Mouse (Mus musculus) midbrain, embryonic 12.5 days (tissue): Measurements from ENCODE around the gene Smok3a. TPM values are rescaled to one million over a fixed set of nuclear protein-coding genes. Genes with fewer than 3 reads are reported as not detected.
"Not testable (repeated sequence)": the region's sequence is repeated elsewhere in the genome, so short reads cannot be mapped to it uniquely, and the experiment has no call there.

Experiments
- ATAC-seq: fragments of 200-750 bp; cut with Nextera tagmentation; 2 replicates; pipeline ENCODE4 v1.8.0; 2017; ENCODE audit warnings: low read depth, moderate TSS enrichment, moderate library complexity; ENCODE audit not compliant: low FRiP score
- H3K27ac ChIP-seq: fragments of 300-500 bp; sonication (generic); replicated peaks from 2 replicates; pipeline ENCODE4 v1.5.1; 2016; ENCODE audit warnings: mild to moderate bottlenecking
- H3K27me3 ChIP-seq: fragments of 300-500 bp; sonication (generic); 2 replicates; pipeline ENCODE4 v1.6.1; 2016; ENCODE audit warnings: mild to moderate bottlenecking
- H3K36me3 ChIP-seq: fragments of 300-500 bp; sonication (generic); 2 replicates; pipeline ENCODE4 v1.6.1; 2016
- H3K4me1 ChIP-seq: fragments of 300-500 bp; sonication (generic); 2 replicates; pipeline ENCODE4 v1.6.1; 2016
- H3K4me2 ChIP-seq: fragments of 300-500 bp; sonication (generic); replicated peaks from 2 replicates; pipeline ENCODE4 v1.6.1; 2016; ENCODE audit warnings: mild to moderate bottlenecking, moderate library complexity
- H3K4me3 ChIP-seq: fragments of 300-500 bp; sonication (generic); 2 replicates; pipeline ENCODE4 v1.5.1; 2016; ENCODE audit warnings: mild to moderate bottlenecking
- H3K9ac ChIP-seq: fragments of 300-500 bp; sonication (generic); replicated peaks from 2 replicates; pipeline ENCODE4 v1.6.1; 2016; ENCODE audit warnings: mild to moderate bottlenecking, moderate library complexity
- H3K9me3 ChIP-seq: fragments of 300-500 bp; sonication (generic); 2 replicates; pipeline ENCODE4 v1.6.1; 2016; ENCODE audit warnings: mild to moderate bottlenecking
- WGBS: fragments of 180-500 bp; shearing (Covaris S2); methylation state at CpG from one replicate; pipeline ENCODE4 v1.1.7; 2016; 5-methylcytosine and 5-hydroxymethylcytosine counted together
- polyA plus RNA-seq: library from polyadenylated mRNA; unstranded; fragments of >200 nt; fragmentation: Nextera tagmentation; extraction: Ambion mirVana; gene quantifications from 2 replicates; pipeline ENCODE4 v1.2.1, GENCODE M21; 2016

Smok3a gene
- polyA plus RNA-seq = not detected in 2 replicates

DNA sequence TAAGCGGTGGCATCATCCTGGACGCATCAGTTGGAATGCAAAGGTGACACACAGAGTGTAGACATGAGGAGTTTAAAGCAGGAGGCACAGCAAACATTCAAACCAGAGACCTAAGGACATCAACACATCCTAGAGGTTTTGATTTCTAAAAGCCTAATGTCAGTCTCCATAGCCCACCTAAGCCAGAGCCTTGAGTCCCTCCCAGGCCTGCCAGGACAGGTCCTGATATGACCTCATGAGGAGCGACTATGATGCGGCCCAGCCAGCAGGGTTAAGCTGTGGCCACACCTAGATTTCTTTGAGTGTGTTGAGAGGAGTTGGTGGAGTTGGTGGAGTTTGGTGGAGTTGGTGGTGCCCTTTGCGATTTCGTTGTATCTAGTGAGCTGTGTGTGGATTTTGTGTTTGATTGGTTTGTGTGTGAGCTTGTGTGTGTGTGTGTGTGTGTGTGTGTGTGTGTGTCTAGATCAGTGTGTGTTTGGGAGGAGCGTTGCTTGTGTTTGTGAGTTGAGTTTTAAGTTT lies at the start of gene Smok3a, which contains the start of gene Smok3b:
TSS of gene Smok3a (plus strand) at position 301 of the 519 bp plus-strand sequence.
TSS of gene Smok3b (plus strand) at position 469 of the 519 bp plus-strand sequence.
- not testable (repeated sequence) for H3K9me3 ChIP-seq, H3K4me2 ChIP-seq, H3K27me3 ChIP-seq, H3K9ac ChIP-seq, H3K27ac ChIP-seq, ATAC-seq, H3K4me1 ChIP-seq, H3K4me3 ChIP-seq, H3K36me3 ChIP-seq
- WGBS = 85% methylated on average over 3 of the region's 7 CpGs

DNA sequence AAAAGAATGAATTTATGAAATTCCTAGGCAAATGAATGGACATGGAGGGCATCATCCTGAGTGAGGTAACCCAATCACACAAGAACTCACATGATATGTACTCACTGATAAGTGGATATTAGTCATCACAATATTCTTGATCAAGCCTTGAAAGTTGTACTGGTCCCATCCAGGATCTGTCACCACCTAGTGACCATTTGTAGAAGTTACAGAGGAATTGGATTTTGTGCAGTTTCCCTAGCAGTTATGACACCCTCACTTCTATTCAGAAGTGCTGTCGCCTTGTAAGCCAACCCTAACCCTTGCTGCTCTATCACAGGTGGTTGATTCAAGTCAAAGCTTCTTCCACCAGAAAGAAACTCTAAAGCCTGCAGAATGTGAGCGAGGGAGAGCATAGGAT lies 47.9 kb upstream of the Smok3a start:
- Histone ChIP-seq H3K27ac (no peak overlapping the region), H3K9me3 (no peaks in the 10 kb centered on the region), H3K4me2 (no peak overlapping the region), H3K27me3 (no peaks in the 10 kb centered on the region), H3K9ac (no peak overlapping the region), H3K4me1 (no peaks in the 10 kb centered on the region), H3K4me3 (no peak overlapping the region), H3K36me3 (no peaks in the 10 kb centered on the region)
- 66% methylated on average over 2 of the region's 2 CpGs for WGBS
- ATAC-seq = no peak

- no peak overlapping the region for H3K4me2 ChIP-seq
- WGBS = 58% methylated on average over 3 of the region's 3 CpGs
- no peaks in the 10 kb centered on the region for H3K27me3 ChIP-seq
- no peak overlapping the region for H3K4me3 ChIP-seq
- no peaks in the 10 kb centered on the region for H3K36me3 ChIP-seq
- no peak for ATAC-seq
- no peaks in the 10 kb centered on the region for H3K9me3 ChIP-seq
- H3K4me1 ChIP-seq = no peaks in the 10 kb centered on the region
- no peak overlapping the region for H3K9ac ChIP-seq
- H3K27ac ChIP-seq = no peak overlapping the region
These were observed 47.3 kb upstream of the Smok3a start for GRCm38 (mm10) chr5:137973738-137974137.

DNA sequence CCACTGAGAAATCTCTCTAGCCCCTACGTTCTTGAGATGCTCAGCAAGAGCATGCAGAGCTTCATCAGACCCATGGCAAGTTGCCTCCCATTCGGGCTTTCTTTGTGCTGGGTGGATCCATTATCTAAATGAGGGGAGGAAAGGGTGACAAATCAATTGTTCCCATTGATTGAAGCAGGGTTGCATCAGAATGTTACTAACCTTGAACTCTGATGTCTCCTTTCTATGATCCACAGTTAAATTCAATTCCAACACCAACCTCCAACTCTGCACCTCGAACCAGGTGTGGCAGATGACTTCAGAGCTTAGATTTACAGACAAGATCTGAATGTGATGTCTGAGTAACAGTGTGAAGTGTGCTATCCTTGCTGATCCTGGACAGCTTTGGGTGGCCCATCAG lies 46.3 kb upstream of the Smok3a start:
- Histone ChIP-seq H3K4me2 (no peak overlapping the region), H3K27me3 (no peaks in the 10 kb centered on the region), H3K9ac (no peak overlapping the region), H3K36me3 (no peaks in the 10 kb centered on the region), H3K4me3 (no peak overlapping the region), H3K9me3 (no peaks in the 10 kb centered on the region), H3K27ac (no peak overlapping the region), H3K4me1 (no peaks in the 10 kb centered on the region)
- no peak for ATAC-seq
- 62% methylated on average over 3 of the region's 3 CpGs for whole genome bisulfite sequencing

- no peaks in the 10 kb centered on the region for H3K4me1 ChIP-seq
- H3K36me3 ChIP-seq = no peaks in the 10 kb centered on the region
- ATAC-seq = no peak
- no peak overlapping the region for H3K4me3 ChIP-seq
- H3K4me2 ChIP-seq = no peak overlapping the region
- WGBS = 55% methylated on average over 1 of the region's 1 CpGs
- H3K9ac ChIP-seq = no peak overlapping the region
- no peak overlapping the region for H3K27ac ChIP-seq
- no peaks in the 10 kb centered on the region for H3K27me3 ChIP-seq
- no peaks in the 10 kb centered on the region for H3K9me3 ChIP-seq
These were observed 45.6 kb upstream of the Smok3a start for GRCm38 (mm10) chr5:137975434-137975833.

DNA sequence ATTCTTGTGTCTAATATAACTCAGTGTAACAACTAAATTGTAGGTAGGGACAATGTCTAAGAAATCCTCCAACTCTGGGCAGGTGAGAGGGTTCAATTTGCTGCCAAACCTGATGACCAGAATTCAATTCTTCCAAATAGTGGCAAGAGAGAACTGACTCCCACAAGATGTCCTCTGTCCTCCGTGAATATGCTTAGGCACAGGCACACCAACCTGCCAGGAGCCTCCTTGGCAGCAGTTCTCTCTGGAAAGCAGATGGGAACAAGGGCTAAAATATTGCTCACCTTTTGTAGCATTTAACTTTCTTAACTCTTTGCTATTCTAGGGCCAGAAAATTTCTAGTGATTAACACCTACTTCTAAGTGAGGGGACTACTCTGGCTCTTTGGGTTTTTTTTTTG lies 43.8 kb upstream of the Smok3a start:
- WGBS = 56% methylated on average over 1 of the region's 1 CpGs
- Histone ChIP-seq H3K27me3 (no peaks in the 10 kb centered on the region), H3K4me3 (no peak overlapping the region), H3K9me3 (no peaks in the 10 kb centered on the region), H3K36me3 (no peaks in the 10 kb centered on the region), H3K4me2 (no peak overlapping the region), H3K9ac (no peak overlapping the region), H3K27ac (no peak overlapping the region), H3K4me1 (no peaks in the 10 kb centered on the region)
- no peak for ATAC-seq

DNA sequence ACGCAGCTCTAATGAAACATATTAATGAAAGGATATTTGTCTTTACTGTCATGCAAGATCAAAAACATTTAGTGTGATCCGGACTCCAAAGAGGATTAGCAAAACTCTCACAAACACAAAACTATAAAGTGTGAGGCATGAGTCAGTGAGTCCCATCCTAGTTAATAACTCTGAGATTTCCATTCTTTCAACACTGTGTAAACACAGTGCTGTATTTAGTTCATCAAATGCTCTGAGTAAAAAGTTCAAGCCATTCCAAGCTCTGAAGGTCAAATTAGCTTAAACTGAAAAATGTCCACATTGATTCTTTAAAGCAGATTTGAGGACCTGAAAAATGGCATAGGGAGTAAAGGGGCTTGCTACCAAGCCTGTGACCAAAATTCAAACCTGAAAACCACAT lies 42.0 kb upstream of the Smok3a start:
- Histone ChIP-seq H3K4me1 (no peaks in the 10 kb centered on the region), H3K4me3 (no peak overlapping the region), H3K9me3 (no peaks in the 10 kb centered on the region), H3K27me3 (no peaks in the 10 kb centered on the region), H3K4me2 (no peak overlapping the region), H3K36me3 (no peaks in the 10 kb centered on the region), H3K27ac (no peak overlapping the region), H3K9ac (no peak overlapping the region)
- ATAC-seq = no peak
- 88% methylated on average over 2 of the region's 2 CpGs for WGBS

GRCm38 (mm10) chr5:137981300-137981699 lies 39.8 kb upstream of the Smok3a start, which contains the start of gene Azgp1:
Azgp1 (plus strand) TSS chr5:137981520.
- Histone ChIP-seq H3K4me3 (no peak within 1 kb of the TSS), H3K27ac (no peak within 1 kb of the TSS), H3K4me1 (no peaks in the 10 kb centered on the region), H3K9ac (no peak within 1 kb of the TSS), H3K9me3 (no peaks in the 10 kb centered on the region), H3K36me3 (no peaks in the 10 kb centered on the region), H3K27me3 (no peaks in the 10 kb centered on the region), H3K4me2 (no peak within 1 kb of the TSS)
- no peak for ATAC-seq
- 89% methylated on average over 4 of the region's 4 CpGs for WGBS

GRCm38 (mm10) chr5:137986351-137986750 lies 34.7 kb upstream of the Smok3a start:
- 90% methylated on average over 1 of the region's 1 CpGs for WGBS
- Histone ChIP-seq H3K9me3 (no peaks in the 10 kb centered on the region), H3K27me3 (no peaks in the 10 kb centered on the region), H3K36me3 (no peaks in the 10 kb centered on the region), H3K4me3 (no peak overlapping the region), H3K9ac (no peak overlapping the region), H3K27ac (no peak overlapping the region), H3K4me2 (no peak overlapping the region), H3K4me1 (no peaks in the 10 kb centered on the region)
- no peak for ATAC-seq

DNA sequence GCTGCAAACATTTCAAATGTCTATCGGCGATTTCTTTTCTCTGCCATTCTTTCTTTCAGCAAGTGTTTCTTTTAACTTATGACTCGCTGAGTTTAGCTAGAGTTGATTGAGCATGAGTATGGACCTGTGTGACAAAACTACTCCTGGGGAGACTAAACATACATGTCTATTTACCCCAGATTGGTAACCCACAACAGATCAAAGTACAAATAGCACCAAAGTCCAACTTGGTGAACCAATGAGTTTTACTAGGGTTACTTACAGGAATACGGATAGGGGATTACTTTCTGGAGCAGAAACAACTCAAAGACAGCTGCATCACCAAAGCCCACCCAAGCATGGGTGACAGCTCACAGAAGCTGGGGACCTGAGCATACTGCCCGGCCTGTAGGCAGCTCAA lies 11.6 kb upstream of the Smok3a start:
- Histone ChIP-seq H3K27me3 (no peaks in the 10 kb centered on the region), H3K9ac (no peak overlapping the region), H3K4me1 (no peaks in the 10 kb centered on the region), H3K4me3 (no peak overlapping the region), H3K9me3 (peaks cover 6% of the 10 kb centered on the region; the same call in 1 of the 2 replicates), H3K4me2 (no peak overlapping the region), H3K36me3 (no peaks in the 10 kb centered on the region), H3K27ac (no peak overlapping the region)
- no peak for ATAC-seq
- 91% methylated on average over 5 of the region's 5 CpGs for WGBS

- no peak overlapping the region for H3K9ac ChIP-seq
- H3K4me3 ChIP-seq = no peak overlapping the region
- H3K27ac ChIP-seq = no peak overlapping the region
- no peak overlapping the region for H3K4me2 ChIP-seq
- H3K27me3 ChIP-seq = no peaks in the 10 kb centered on the region
- 92% methylated on average over 5 of the region's 5 CpGs for WGBS
- H3K9me3 ChIP-seq = no peaks in the 10 kb centered on the region
- no peaks in the 10 kb centered on the region for H3K36me3 ChIP-seq
- H3K4me1 ChIP-seq = no peaks in the 10 kb centered on the region
- no peak for ATAC-seq
These were observed 8.7 kb upstream of the Smok3a start for GRCm38 (mm10) chr5:138012382-138012781.

GRCm38 (mm10) chr5:138016530-138016929 lies 4.5 kb upstream of the Smok3a start:
- 89% methylated on average over 2 of the region's 2 CpGs for WGBS
- Histone ChIP-seq H3K36me3 (no peaks in the 10 kb centered on the region), H3K27ac (no peak overlapping the region), H3K4me2 (no peak overlapping the region), H3K27me3 (no peaks in the 10 kb centered on the region), H3K4me3 (no peak overlapping the region), H3K4me1 (no peaks in the 10 kb centered on the region), H3K9ac (no peak overlapping the region), H3K9me3 (no peaks in the 10 kb centered on the region)
- no peak for ATAC-seq

DNA sequence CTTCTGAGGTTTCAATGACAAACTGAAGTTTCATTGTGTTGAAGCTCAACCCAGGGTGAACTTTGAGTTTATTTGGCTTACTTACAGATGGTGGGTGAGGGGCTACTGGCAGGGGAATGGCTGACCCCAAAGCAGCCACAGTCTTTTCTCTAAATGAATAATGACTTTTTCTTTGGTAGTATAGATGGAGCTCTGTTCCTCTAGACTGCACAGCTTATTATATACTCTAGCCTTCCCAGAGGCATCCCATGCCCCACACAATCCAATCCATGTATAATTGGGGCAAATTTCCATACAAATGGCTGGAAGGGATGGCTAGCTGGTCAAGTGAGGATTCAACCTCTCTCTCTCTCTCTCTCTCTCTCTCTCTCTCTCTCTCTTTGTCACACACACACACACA lies 4.1 kb upstream of the Smok3a start:
- no peak for ATAC-seq
- H3K4me1 ChIP-seq = no peaks in the 10 kb centered on the region
- no peaks in the 10 kb centered on the region for H3K27me3 ChIP-seq
- no peak overlapping the region for H3K4me2 ChIP-seq
- no peak overlapping the region for H3K4me3 ChIP-seq
- no peak overlapping the region for H3K27ac ChIP-seq
- no peak overlapping the region for H3K9ac ChIP-seq
- no peaks in the 10 kb centered on the region for H3K36me3 ChIP-seq
- H3K9me3 ChIP-seq = no peaks in the 10 kb centered on the region
